Mouse (Mus musculus) lung, postnatal 0 days (tissue): ENCODE measurements around the gene Grik3. TPM values are rescaled to one million over a fixed set of nuclear protein-coding genes. Genes with fewer than 3 reads are reported as not detected.

Source experiments
- ATAC-seq: fragments of 200-750 bp; cut with Nextera tagmentation; 2 replicates; pipeline ENCODE4 v1.8.0; 2017; ENCODE audit warnings: moderate library complexity
- DNase-seq: peaks from one replicate; pipeline ENCODE4 v3.0.0-alpha.2; 2016; ENCODE audit warnings: low spot score
- H3K27ac ChIP-seq: fragments of 300-500 bp; sonication (generic); 2 replicates; pipeline ENCODE4 v1.5.1; 2014; ENCODE audit warnings: antibody characterized with exemption, mild to moderate bottlenecking, low read length, mixed read lengths
- H3K27me3 ChIP-seq: fragments of 300-500 bp; sonication (generic); replicated peaks from 2 replicates; pipeline ENCODE4 v1.6.1; 2014; ENCODE audit warnings: low read length, mixed read lengths; ENCODE audit not compliant: insufficient read depth
- H3K36me3 ChIP-seq: fragments of 300-500 bp; sonication (generic); 2 replicates; pipeline ENCODE4 v1.6.1; 2014; ENCODE audit warnings: low read length, mixed read lengths; ENCODE audit not compliant: insufficient read depth
- H3K4me1 ChIP-seq: fragments of 300-500 bp; sonication (generic); 2 replicates; pipeline ENCODE4 v1.6.1; 2014; ENCODE audit warnings: antibody characterized with exemption, low read depth, low read length, mixed read lengths; ENCODE audit not compliant: insufficient read depth
- H3K4me2 ChIP-seq: fragments of 300-500 bp; sonication (generic); replicated peaks from 2 replicates; pipeline ENCODE4 v1.6.1; 2014; ENCODE audit warnings: low read depth, mild to moderate bottlenecking, low read length, moderate library complexity, mixed read lengths
- H3K4me3 ChIP-seq: fragments of 300-500 bp; sonication (generic); 2 replicates; pipeline ENCODE4 v1.5.1; 2014; ENCODE audit warnings: low read depth, low read length
- H3K9ac ChIP-seq: fragments of 300-500 bp; sonication (generic); replicated peaks from 2 replicates; pipeline ENCODE4 v1.6.1; 2014; ENCODE audit warnings: low read depth, mild to moderate bottlenecking
- H3K9me3 ChIP-seq: fragments of 300-500 bp; sonication (generic); 2 replicates; pipeline ENCODE4 v1.6.1; 2016; ENCODE audit warnings: low read length, mixed read lengths
- CTCF ChIP-seq: IDR thresholded peaks from 2 replicates; pipeline ENCODE4 v1.5.1; 2016; ENCODE audit warnings: antibody characterized with exemption, mild to moderate bottlenecking
- EP300 ChIP-seq: IDR thresholded peaks from 2 replicates; pipeline ENCODE4 v1.6.1; 2016; ENCODE audit warnings: antibody characterized with exemption, mild to moderate bottlenecking, control low read depth
- WGBS: fragments of 180-500 bp; shearing (Covaris S2); extraction: QIAGEN DNeasy Blood & Tissue Kit; methylation state at CpG from one replicate; pipeline ENCODE4 v1.1.7; 2014; 5-methylcytosine and 5-hydroxymethylcytosine counted together
- polyA plus RNA-seq: library from polyadenylated mRNA; unstranded; fragments of >200 nt; fragmentation: Nextera tagmentation; extraction: Ambion mirVana; gene quantifications from 2 replicates; pipeline ENCODE4 v1.2.1, GENCODE M21; 2015

The Grik3 gene
- polyA plus RNA-seq, 1 experiment from 2014 or later = not detected

DNA sequence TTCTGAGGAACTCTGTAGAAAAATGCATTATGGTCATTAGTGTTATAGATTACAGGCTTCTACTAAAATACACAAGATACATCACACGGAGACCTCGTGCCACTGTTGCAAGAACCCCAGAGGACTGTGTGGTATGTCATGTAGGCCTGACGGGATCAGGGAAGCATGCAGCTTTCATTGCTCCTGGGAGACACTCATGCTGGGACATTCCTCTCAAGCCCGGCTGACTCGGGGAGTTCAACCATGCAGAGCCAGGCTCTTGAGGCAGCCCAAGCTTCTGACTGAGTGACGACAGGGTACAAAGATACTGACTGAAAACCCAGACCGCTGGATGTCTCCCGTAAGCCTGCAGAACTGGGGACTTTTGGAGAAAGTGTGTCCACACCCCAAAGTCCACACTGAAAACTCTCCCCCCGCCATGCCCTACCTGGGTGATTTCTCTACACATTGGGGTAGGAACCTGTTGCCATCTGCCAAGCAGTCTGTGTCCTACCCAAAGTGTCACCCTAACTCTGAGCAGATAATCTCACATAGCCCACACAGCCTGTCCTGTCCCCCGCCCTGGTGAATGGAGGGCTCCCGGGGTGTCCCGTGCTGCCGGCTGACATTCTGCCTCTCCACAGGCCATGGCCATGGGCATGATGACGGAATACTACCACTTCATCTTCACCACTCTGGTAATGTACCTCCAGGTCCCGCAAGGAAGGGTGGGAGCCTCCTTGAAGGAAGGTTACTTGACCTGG is 150.6 kb downstream of the Grik3 start:
- TF ChIP-seq EP300 = no peak
- TF ChIP-seq CTCF = no peak
- H3K27ac ChIP-seq = no peak overlapping the region
- ATAC-seq (no peak), DNase-seq (no peak)
- H3K4me3 ChIP-seq = no peak overlapping the region
- H3K27me3 ChIP-seq = no peaks in the 10 kb centered on the region
- H3K4me2 ChIP-seq = no peak overlapping the region
- H3K9me3 ChIP-seq = no peaks in the 10 kb centered on the region
- H3K9ac ChIP-seq = no peak overlapping the region
- WGBS = 66% methylated on average over 15 of the region's 15 CpGs
- no peaks in the 10 kb centered on the region for H3K36me3 ChIP-seq
- H3K4me1 ChIP-seq = no peaks in the 10 kb centered on the region

- Histone ChIP-seq H3K9me3 (no peaks in the 10 kb centered on the region), H3K9ac (no peak overlapping the region), H3K27me3 (no peaks in the 10 kb centered on the region), H3K27ac (no peak overlapping the region), H3K4me3 (no peak overlapping the region), H3K4me2 (no peak overlapping the region), H3K36me3 (no peaks in the 10 kb centered on the region), H3K4me1 (no peaks in the 10 kb centered on the region)
- DNase-seq = no peak
- no peak for ATAC-seq
- WGBS = 73% methylated on average over 23 of the region's 23 CpGs
- no peak for TF ChIP-seq CTCF
- TF ChIP-seq EP300 = no peak
These were observed 154.4 kb downstream of the Grik3 start for GRCm38 (mm10) chr4:125644581-125645568.

GRCm38 (mm10) chr4:125651676-125652246 is 161.3 kb downstream of the Grik3 start:
- Histone ChIP-seq H3K36me3 (no peaks in the 10 kb centered on the region), H3K9me3 (no peaks in the 10 kb centered on the region), H3K9ac (no peak overlapping the region), H3K4me3 (no peak overlapping the region), H3K4me2 (no peak overlapping the region), H3K4me1 (no peaks in the 10 kb centered on the region), H3K27me3 (no peaks in the 10 kb centered on the region), H3K27ac (no peak overlapping the region)
- DNase-seq = no peak
- ATAC-seq = no peak
- 43% methylated on average over 24 of the region's 24 CpGs for WGBS
- TF ChIP-seq CTCF = no peak
- TF ChIP-seq EP300 = no peak

DNA sequence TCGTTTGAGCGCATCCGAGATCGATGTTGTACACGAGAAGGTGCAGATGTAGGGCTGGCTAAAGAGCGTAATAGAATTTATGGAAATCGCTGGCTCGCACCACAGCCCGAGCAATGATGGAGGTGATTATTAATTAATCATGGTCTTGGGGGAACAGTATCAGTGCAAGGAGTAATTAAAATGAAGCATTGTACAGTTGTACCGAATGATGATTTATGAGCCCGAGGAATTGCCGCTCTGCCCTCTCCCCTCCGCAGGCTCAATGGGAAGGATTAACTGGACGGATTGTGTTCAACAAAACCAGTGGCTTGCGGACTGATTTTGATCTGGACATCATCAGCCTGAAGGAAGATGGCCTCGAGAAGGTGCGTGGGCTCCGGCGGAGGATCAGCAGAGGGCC is 165.5 kb downstream of the Grik3 start:
- Histone ChIP-seq H3K4me1 (no peaks in the 10 kb centered on the region), H3K36me3 (no peaks in the 10 kb centered on the region), H3K9me3 (no peaks in the 10 kb centered on the region), H3K9ac (no peak overlapping the region), H3K4me3 (no peak overlapping the region), H3K4me2 (no peak overlapping the region), H3K27me3 (no peaks in the 10 kb centered on the region), H3K27ac (no peak overlapping the region)
- DNase-seq = no peak
- 86% methylated on average over 19 of the region's 19 CpGs for WGBS
- no peak for ATAC-seq
- TF ChIP-seq EP300 = no peak
- no peak for TF ChIP-seq CTCF

DNA sequence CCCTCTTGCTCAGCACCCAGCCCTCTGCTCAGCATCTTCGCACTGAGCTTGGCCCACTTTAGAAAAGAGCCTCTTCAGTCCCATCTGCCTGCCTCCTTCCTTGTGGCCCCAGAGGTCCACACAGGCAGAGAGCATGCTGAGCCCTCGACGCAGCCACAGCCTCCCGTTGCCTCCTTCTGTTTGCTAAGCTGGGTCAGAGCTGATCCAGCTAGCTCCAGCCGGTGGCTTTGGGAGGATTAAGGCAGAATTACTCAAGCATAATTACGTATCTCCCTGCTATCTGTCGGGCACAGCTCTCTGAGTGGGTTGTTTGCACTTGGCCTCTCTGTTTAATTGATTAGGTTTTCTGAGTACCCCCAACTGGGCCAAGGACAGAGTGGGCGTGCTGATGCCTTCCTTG is 167.9 kb downstream of the Grik3 start:
- DNase-seq = no peak
- H3K4me3 ChIP-seq = no peak overlapping the region
- H3K4me1 ChIP-seq = no peaks in the 10 kb centered on the region
- H3K27ac ChIP-seq = no peak overlapping the region
- no peak for ATAC-seq
- no peaks in the 10 kb centered on the region for H3K9me3 ChIP-seq
- no peak overlapping the region for H3K4me2 ChIP-seq
- WGBS = 42% methylated on average over 8 of the region's 8 CpGs
- no peaks in the 10 kb centered on the region for H3K27me3 ChIP-seq
- no peaks in the 10 kb centered on the region for H3K36me3 ChIP-seq
- no peak for TF ChIP-seq CTCF
- TF ChIP-seq EP300 = no peak
- H3K9ac ChIP-seq = no peak overlapping the region

- Histone ChIP-seq H3K9me3 (no peaks in the 10 kb centered on the region), H3K4me1 (no peaks in the 10 kb centered on the region), H3K27me3 (no peaks in the 10 kb centered on the region), H3K36me3 (no peaks in the 10 kb centered on the region), H3K4me3 (no peak overlapping the region), H3K27ac (no peak overlapping the region), H3K4me2 (no peak overlapping the region), H3K9ac (no peak overlapping the region)
- ATAC-seq (no peak), DNase-seq (no peak)
- 72% methylated on average over 6 of the region's 6 CpGs for WGBS
- TF ChIP-seq EP300 = no peak
- no peak for TF ChIP-seq CTCF
These were observed 171.5 kb downstream of the Grik3 start for GRCm38 (mm10) chr4:125661982-125662381.
